Mouse (Mus musculus) kidney, adult 2 months (tissue): ENCODE results near the gene Ublcp1.

Experiments
- CTCF ChIP-seq: fragments of 200-500 bp; conservative IDR thresholded peaks from 2 replicates; pipeline ENCODE4 v1.5.1; 2011; ENCODE audit warnings: low read depth, mild to moderate bottlenecking, control low read depth, low read length, moderate library complexity, mixed read lengths; ENCODE audit not compliant: insufficient read depth, insufficient read length
- POLR2A ChIP-seq: fragments of 200-500 bp; IDR thresholded peaks from one replicate; pipeline ENCODE4 v1.6.1; 2011; ENCODE audit warnings: low read depth, low read length, control low read depth

- TF ChIP-seq POLR2A (no peak), CTCF (no peak)
These were observed 56.9 kb downstream of the Ublcp1 start for GRCm38 (mm10) chr11:44413371-44413770.
